Mouse (Mus musculus) heart, postnatal 25 days (tissue): ENCODE data around the gene Ttll13. TPM values are rescaled to one million over a fixed set of nuclear protein-coding genes. Genes with fewer than 3 reads are reported as not detected.

Experiments used
- DNase-seq: peaks from one replicate; pipeline ENCODE4 v3.0.0; 2022; ENCODE audit warnings: low spot score
- intact Hi-C: fragments of 180-260 bp; cut with DNase I; formaldehyde crosslinking; loops from one replicate; pipeline ENCODE4 v1.15.1; 2025
- total RNA-seq, 2 experiments: library from RNA; stranded (reverse); gene quantifications; 2 replicates each; pipeline ENCODE4 v1.2.3; 2021

The Ttll13 gene
- total RNA-seq, 2 experiments from 2014 or later: 0.28 to 0.52 TPM

DNA sequence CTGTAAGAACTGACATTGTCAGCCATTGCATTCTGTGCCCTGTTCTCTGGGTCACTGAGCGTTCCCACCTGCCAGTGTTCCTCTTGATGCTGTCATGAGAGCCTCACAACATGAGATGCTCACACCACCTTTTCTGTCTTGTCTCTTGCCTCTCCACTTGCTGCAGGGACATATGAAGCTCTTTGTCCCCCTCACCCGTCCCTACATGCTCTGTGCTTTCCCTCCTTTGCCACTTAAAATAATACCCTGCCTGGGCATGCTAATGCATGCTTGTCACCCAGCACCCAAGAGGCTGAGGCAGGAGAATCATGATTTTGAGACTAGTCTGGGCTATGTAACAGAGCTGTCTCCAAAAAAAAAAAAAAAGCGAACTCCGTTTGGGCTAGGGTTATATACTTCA is 35.2 kb upstream of the Ttll13 start:
- intact Hi-C loops: loop anchor here (10.0 kb wide), 1 partner anchor 186 kb away; the partner anchor contains the start of gene Zfp710
- no peak for DNase-seq

DNA sequence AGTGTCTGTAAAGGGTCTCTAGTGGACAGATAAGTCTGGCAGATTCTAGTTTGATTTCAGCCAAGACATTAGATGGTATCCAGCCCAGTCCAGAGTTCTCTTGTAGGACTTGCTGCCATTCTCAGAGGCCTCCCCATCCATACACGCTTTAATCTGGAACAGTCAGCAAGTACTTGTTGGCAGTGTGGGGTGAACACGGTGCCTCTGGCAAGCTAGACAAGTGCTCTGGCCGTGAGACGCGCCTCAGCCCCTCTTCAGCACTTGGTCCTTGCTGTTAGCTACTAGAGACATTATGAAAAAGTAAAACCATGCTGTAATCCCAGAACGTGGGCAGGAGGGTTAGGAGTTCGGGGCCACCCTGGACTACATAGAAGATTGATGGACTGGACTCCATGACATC is 32.6 kb upstream of the Ttll13 start:
- intact Hi-C loops: loop anchor here (10.0 kb wide), 1 partner anchor 189 kb away; the partner anchor contains the start of gene Zfp710
- DNase-seq: no peak

- intact Hi-C loops: loop anchor here (10.0 kb wide), 1 partner anchor 190 kb away; the partner anchor contains the start of gene Zfp710
These were observed 31.7 kb upstream of the Ttll13 start for GRCm38 (mm10) chr7:80214459-80214858.

DNA sequence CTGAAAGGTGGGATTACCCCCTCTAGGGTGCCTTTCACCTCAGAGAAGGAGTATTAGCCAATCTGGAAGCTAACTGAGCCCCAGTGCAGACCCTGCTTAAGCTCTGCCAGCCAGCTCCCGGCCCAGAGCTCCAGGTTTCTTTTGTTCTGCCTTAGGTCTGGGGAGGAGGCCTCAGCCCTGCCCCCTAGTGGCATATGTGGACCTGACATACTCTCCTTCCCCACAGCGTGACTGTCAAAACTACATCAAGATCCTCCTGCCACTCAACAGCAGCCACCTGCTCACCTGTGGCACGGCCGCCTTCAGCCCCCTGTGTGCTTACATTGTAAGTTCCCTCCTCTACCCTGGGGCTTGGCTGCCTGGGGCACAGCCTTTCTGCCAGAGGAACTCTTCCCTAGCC is 30.8 kb upstream of the Ttll13 start:
- intact Hi-C loops: loop anchor here (1.0 to 10.0 kb wide), 3 partner anchors 58 to 191 kb away; partner anchors contain the start of gene Zfp710
- DNase-seq: peak; percentile 51

More at GRCm38 (mm10) chr7:80214459-80214858, 31.7 kb upstream of the Ttll13 start:
- no peak for DNase-seq

GRCm38 (mm10) chr7:80216566-80216965 is 29.6 kb upstream of the Ttll13 start:
- intact Hi-C loops: loop anchor here (5.0 to 10.0 kb wide), 2 partner anchors 59 to 192 kb away; partner anchors contain the start of gene Zfp710
- peak; percentile 64 for DNase-seq

- intact Hi-C loops: loop anchor here (5.0 to 10.0 kb wide), 2 partner anchors 61 to 194 kb away; partner anchors contain the start of gene Zfp710
- DNase-seq: no peak
These were observed 27.5 kb upstream of the Ttll13 start for GRCm38 (mm10) chr7:80218666-80219065.

GRCm38 (mm10) chr7:80220237-80220797 is 25.9 kb upstream of the Ttll13 start:
- intact Hi-C loops: no loop called here
- no peak for DNase-seq

DNA sequence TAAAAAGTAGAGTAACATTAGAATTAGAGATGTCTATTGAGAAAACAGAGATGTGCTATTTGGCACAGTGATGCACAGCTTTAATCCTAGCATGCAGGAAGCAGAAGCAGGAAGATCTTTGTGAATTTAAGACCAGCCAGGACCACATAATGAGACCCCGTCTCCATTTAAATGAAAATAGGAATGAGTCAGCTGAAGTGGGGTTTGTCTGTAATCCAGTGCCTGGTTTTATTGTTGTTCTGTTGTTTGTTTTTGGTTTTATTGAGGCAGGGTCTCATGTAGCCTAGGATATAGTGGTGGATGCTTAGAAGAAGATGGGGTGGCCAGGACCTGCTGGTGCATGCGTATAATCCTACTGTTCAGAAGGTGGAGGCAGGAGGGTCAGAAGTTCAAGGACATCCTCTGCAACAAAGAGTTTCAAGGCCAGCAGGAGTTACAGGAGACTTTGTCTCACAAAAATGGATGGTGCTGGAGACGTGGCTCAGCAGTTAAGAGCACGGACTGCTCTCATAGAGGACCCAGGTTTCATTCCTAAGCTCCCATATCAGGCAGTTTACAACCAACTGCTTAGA is 24.9 kb upstream of the Ttll13 start:
- no peak for DNase-seq
- intact Hi-C loops: no loop called here

GRCm38 (mm10) chr7:80227065-80227464 is 19.1 kb upstream of the Ttll13 start:
- intact Hi-C loops: no loop called here
- DNase-seq: no peak

- intact Hi-C loops: no loop called here
These were observed 16.0 kb upstream of the Ttll13 start for GRCm38 (mm10) chr7:80230196-80230595.

GRCm38 (mm10) chr7:80231971-80232488 is 14.1 kb upstream of the Ttll13 start:
- intact Hi-C loops: no loop called here

More at GRCm38 (mm10) chr7:80230196-80230595, 16.0 kb upstream of the Ttll13 start:
- no peak for DNase-seq

DNA sequence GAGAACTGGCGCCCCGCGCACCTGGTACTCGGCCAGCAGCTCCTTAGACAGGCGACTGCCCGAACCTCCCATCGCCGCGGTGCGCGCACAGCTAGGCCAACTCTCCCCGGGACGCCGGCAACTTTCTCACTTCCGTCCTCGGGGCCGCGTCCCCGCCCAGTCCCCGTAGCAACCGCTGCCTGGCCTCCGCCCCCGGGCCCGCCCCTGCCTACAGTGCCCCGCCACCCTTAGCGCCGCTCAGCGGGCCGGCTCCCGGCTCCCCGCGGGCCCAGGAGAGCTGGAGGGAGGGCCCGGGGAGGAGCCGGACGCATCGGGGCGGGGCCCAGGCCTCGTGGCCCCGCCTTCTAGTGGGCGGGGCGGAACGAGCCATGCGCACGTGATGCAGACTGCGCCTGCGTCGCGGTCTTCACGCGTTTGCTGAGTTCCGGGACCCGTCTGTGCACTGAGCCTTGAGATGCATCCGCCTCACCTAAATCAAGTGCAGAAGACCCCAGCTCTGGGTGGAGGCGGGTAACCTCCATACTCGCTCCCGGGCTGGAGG is 13.6 kb upstream of the Ttll13 start, which contains the start of the genes Cib1 and Gdpgp1:
Gene Cib1 (minus strand): TSS at position 325 of the 541 bp plus-strand sequence.
Gene Gdpgp1 (plus strand): TSS at position 377 of the 541 bp plus-strand sequence.
- peak; percentile 96 for DNase-seq
- intact Hi-C loops: no loop called here

More at GRCm38 (mm10) chr7:80231971-80232488, 14.1 kb upstream of the Ttll13 start:
- DNase-seq: no peak

DNA sequence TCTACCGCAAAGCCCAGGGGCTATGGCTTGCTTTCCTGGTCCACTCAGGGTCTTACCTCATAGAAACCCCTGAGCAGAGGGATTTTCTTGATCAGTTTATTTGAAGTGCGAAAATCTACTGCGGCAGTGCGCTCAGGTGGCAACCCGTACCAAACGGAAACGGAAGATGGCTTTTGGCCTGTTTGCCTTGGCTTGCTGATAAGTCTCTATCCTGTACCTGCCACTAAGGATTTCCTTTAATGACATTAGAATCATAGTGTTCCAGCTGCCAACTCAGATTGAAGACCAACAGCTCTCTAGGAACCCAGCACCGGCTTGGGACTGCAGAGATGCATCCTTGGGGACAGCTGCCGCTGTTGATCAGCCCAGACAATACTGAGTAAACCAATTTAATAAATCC is 12.4 kb upstream of the Ttll13 start:
- no peak for DNase-seq
- intact Hi-C loops: no loop called here

DNA sequence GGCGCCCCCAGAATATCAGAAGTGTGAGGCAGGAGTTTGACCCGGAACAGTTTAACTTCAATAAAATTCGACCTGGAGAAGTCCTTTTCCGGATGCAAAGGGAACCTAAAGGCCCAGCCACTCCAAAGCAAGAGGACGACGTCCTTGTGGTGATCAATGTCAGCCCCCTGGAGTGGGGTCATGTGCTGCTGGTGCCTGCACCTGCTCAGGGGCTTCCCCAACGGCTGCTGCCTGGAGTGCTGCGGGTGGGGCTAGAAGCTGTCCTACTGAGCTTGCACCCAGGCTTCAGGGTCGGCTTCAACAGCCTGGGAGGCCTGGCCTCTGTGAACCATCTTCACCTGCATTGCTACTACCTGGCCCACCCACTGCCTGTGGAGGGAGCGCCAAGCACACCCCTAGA is 7.6 kb upstream of the Ttll13 start:
- no peak for DNase-seq
- intact Hi-C loops: no loop called here

DNA sequence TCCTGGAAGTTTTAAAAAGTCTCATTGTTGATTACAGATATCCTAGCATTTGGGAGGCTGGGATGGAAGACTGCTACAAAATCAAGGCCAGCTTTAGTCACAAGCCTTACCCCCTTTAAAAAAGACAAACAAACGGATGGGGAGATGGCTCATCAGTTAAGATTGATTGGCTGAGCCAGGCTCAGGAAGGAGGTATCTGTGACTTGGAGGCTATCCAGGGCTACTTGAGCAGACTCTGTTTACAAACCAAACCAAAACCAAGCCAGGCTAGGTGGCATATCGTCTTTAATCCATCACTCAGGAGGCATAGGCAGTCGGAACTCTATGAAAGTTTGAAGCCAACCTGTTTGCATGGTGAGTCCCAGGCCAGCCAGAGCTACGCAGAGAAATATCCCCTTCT is 4.5 kb upstream of the Ttll13 start:
- intact Hi-C loops: no loop called here
- no peak for DNase-seq

DNA sequence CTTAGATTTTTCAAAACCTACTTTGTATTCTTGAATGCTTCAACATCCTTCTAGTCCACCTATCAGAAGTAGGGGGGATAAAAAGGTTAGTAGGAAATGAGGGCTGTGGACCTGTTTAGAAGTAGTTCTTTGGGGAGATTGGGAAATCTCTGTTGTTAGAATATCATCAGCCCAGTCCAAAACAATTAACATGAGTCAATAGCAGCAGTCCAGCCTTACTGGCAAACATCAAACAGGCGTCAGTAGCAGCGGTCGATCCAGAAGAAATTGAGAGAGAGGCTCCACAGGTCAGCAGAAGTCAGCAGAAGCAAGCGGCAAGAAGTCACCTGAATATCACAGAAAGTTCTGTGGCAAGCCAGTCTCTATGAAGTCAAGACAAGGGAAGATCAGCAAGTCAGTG is 1.3 kb upstream of the Ttll13 start:
- no peak for DNase-seq
- intact Hi-C loops: no loop called here

DNA sequence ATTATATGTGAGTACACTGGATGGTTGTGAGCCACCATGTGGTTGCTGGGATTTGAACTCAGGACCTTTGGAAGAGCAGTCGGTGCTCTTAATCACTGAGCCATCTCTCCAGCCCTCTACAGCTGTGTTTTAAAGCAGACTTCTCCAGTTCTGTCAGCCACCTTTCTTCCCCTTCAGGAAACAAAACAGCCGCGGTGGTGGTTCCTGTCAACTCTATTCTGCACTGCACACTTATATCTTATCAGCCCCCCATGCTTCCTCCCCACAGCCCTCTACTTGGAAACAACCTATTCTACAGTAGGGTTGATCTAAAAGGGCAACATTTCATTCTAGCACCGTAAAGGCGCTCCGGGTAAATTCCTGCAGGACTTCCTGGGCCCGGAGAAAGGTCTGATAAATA is 683 bp downstream of the Ttll13 start:
- DNase-seq: no peak
- intact Hi-C loops: no loop called here

DNA sequence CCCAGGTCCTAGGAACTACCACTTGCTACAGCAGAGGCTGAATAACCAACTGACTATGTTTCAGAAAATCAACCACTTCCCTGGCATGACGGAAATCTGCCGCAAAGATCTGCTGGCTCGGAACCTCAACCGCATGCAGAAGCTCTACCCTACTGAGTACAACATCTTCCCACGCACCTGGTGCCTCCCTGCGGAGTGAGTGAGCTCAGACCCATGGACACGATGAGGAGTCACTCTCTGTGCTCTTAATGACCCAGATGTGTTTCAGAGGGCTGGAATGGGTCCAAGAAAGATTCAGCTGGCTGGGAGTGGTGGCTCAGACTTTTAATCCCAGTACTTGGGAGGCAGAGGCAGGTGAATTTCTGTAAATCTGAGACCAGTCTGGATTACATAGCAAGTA is 6.3 kb downstream of the Ttll13 start:
- intact Hi-C loops: no loop called here
- no peak for DNase-seq

DNA sequence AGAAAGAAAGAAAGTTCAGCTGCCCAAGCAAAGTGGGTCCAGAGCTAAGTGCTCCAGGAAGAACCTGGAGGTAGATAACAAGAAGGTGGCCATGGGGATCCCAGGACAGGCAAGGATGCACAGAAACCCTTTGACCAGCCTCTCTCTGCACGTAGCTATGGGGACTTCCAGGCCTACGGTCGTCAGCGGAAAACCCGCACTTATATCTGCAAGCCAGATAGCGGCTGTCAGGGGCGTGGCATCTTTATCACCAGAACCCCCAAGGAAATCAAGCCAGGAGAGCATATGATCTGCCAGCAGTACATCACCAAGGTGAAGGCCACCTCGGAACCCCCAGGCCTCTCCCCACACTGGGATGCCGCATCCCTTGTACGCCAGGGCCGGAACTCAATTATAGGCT is 6.7 kb downstream of the Ttll13 start:
- DNase-seq: no peak
- intact Hi-C loops: no loop called here

GRCm38 (mm10) chr7:80255981-80256380 is 9.8 kb downstream of the Ttll13 start:
- no peak for DNase-seq
- intact Hi-C loops: no loop called here

- intact Hi-C loops: no loop called here
- no peak for DNase-seq
These were observed 11.5 kb downstream of the Ttll13 start for GRCm38 (mm10) chr7:80257706-80258105.
